Mouse (Mus musculus): ENCODE data around the gene Zfp827. TPM values are rescaled to one million over a fixed set of nuclear protein-coding genes. Genes with fewer than 3 reads are reported as not detected.

Zfp827 gene
- 1 to 10 TPM; 4.0 to 5.0 TPM for polyA plus RNA-seq (2017; shearing (Covaris generic))

- peak; percentile 37 for ATAC-seq
These were observed at the start of gene Zfp827 for GRCm38 (mm10) chr8:79027977-79028487. TSS of gene Zfp827 (plus strand) at chr8:79028437.

GRCm38 (mm10) chr8:79004341-79004740 lies 23.9 kb upstream of the Zfp827 start:
- no peak for ATAC-seq

GRCm38 (mm10) chr8:79015061-79015460 lies 13.2 kb upstream of the Zfp827 start:
- no peak for ATAC-seq

- ATAC-seq: no peak
These were observed 12.2 kb upstream of the Zfp827 start for GRCm38 (mm10) chr8:79016076-79016475.

- no peak for ATAC-seq
These were observed 11.7 kb upstream of the Zfp827 start for GRCm38 (mm10) chr8:79016583-79016982.

GRCm38 (mm10) chr8:79023922-79024321 lies 4.3 kb upstream of the Zfp827 start:
- no peak for ATAC-seq

- no peak for ATAC-seq
These were observed 918 bp upstream of the Zfp827 start for GRCm38 (mm10) chr8:79027319-79027718.

GRCm38 (mm10) chr8:79028541-79029395 lies 531 bp downstream of the Zfp827 start:
- ATAC-seq: peak; percentile 55

GRCm38 (mm10) chr8:79029396-79030325 lies 1.4 kb downstream of the Zfp827 start:
- peak; percentile 37 for ATAC-seq

GRCm38 (mm10) chr8:79030326-79031265 lies 2.4 kb downstream of the Zfp827 start:
- ATAC-seq: peak; percentile 6

GRCm38 (mm10) chr8:79037532-79037931 lies 9.3 kb downstream of the Zfp827 start:
- no peak for ATAC-seq

- no peak for ATAC-seq
These were observed 9.8 kb downstream of the Zfp827 start for GRCm38 (mm10) chr8:79037991-79038390.

GRCm38 (mm10) chr8:79041429-79041828 lies 13.2 kb downstream of the Zfp827 start:
- no peak for ATAC-seq

- ATAC-seq: no peak
These were observed 14.0 kb downstream of the Zfp827 start for GRCm38 (mm10) chr8:79042252-79042651.

- ATAC-seq: no peak
These were observed 16.4 kb downstream of the Zfp827 start for GRCm38 (mm10) chr8:79044673-79045072.

GRCm38 (mm10) chr8:79046659-79047058 lies 18.4 kb downstream of the Zfp827 start:
- no peak for ATAC-seq

- no peak for ATAC-seq
These were observed 20.3 kb downstream of the Zfp827 start for GRCm38 (mm10) chr8:79048388-79049005.

- ATAC-seq: no peak
These were observed 26.0 kb downstream of the Zfp827 start for GRCm38 (mm10) chr8:79054222-79054621.

- ATAC-seq: no peak
These were observed 28.9 kb downstream of the Zfp827 start for GRCm38 (mm10) chr8:79057179-79057578.

GRCm38 (mm10) chr8:79059361-79059760 lies 31.1 kb downstream of the Zfp827 start:
- no peak for ATAC-seq

GRCm38 (mm10) chr8:79060013-79060609 lies 31.9 kb downstream of the Zfp827 start:
- no peak for ATAC-seq

Measured in activated CD4-positive, CD25-positive, alpha-beta regulatory T cell, adult 4 months (primary cell).